Mouse (Mus musculus) liver (tissue): ENCODE data around the gene Carns1.

Source experiments
- DNase-seq: peaks from one replicate; pipeline ENCODE4 v3.0.0-alpha.2; 2020; ENCODE audit warnings: mixed read lengths

Gene Carns1

DNA sequence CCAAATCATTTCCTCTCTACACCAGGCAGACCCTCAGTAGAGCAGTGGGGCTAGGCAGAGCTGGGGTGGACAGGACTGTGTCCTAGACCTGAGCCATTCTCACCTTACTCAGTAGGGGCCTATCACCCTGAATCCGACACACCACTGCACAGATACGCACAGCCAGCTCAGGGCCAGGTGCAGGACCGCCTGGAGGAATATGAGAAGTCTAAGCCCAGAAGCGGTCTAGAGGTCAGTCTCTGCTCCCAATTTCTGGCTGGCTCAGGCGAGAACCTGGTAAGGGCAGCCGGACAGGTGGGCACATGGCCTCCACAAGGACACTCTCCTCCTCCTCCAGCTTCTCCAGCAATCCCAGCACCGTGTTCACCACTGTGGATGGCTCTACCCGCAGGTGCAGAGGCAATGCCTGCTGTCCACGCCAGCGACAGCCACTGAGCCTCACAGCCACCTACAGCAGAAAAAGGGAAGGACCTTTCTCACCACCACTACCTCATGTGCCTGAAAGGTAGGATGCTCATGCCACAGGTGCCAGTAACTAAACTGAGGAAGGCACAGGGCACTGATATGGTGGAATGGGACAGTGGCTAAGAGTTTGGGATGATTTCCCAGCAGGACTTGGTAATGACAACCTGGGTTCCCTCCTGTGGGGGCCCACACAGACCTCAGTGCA is 4.4 kb downstream of the Carns1 start:
- no peak for DNase-seq

DNA sequence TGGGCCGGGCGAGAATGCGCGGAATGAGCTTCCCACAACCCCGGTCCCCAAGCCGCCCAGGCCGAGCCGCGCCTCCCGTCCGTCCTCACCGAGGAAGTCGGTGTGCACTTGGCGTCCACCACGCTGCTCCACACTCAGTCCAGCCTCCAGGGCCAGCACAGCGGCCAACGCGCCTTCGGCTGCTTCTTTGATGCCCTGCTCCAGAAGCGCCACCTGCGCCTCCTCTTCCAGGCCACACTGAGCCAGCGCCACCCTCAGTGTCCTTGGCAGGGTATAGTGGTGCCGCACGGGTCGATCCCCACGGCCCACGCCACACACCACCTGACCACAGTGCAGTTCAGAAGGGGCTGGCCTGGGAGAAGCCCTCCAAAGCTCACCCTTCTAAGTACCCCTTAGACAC is 5.5 kb downstream of the Carns1 start:
- DNase-seq: no peak

DNA sequence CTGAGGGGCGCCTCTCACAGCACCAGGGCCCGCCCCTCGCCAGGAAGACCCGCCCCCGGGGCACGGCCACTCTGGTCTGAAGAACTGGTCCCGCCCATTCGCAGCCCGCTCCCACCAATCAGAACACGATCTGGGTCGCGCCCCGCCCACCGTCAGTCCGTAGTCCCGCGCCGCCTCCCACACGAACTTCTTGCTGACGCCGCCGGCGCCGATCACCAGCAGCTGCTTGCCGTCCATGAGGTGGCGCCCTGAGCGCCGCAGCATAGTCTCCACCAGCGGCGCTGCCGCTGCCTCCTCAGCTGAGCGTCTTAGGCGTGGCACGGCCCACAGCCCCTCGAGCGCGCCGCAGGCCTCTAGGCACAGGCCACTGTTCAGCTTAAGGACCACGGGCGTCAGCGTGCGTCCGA is 5.9 kb downstream of the Carns1 start:
- peak; percentile 100 for DNase-seq

DNA sequence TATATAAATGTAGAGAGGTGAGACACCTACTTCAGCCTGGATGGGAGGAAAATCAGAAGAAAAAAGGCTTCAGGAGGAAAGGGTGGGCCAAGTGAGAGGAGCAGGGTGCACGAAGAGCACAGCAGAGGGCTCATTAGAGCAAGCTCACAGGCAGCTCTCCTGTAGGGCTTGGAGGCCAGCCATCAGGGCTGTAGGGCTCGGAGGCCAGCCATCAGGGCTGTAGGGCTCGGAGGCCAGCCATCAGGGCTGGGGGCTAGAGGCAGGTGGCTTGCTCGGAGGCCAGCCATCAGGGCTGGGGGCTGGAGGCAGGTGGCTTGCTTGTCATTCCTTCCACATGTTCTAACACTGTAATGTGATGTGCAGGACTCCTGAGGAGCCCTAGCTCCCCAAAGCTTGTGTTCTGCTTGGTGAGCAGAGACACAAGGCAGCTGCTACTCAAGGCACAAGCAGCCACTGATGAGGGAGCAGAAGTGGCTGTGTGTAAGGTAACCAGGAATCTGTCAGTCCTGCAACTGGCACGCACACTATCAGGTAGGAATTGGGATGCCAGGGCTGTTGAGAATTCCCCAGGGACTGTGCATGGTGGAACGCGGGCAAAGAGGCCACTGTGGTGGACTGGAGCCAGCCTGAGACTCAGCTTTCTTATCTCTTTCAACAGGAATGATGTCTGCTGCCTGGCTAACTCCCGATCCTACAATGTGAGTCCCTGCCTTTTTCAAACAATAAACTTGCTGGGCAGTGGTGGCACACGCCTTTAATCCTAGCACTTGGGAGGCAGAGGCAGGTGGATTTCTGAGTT is 8.4 kb downstream of the Carns1 start:
- no peak for DNase-seq

DNA sequence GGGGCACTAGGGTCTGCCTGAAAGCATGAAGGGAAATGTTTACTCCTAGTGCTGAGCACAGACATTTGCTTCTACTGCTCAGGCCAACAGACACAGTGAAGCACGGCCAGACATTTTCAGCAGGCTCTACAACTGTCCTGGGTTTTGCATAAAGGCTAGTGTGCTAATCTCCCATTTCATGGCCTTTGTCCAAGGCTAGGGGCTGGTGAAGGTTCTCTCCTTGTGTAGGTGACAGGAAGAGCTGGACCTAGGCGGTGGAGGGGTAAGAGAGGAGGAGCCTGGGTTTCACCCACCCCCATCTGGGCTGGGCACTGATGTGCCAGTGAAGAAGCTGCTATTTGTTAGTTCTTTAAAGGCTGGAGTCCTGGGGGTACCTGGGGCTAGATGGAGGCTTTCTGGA is 10.6 kb downstream of the Carns1 start:
- no peak for DNase-seq

DNA sequence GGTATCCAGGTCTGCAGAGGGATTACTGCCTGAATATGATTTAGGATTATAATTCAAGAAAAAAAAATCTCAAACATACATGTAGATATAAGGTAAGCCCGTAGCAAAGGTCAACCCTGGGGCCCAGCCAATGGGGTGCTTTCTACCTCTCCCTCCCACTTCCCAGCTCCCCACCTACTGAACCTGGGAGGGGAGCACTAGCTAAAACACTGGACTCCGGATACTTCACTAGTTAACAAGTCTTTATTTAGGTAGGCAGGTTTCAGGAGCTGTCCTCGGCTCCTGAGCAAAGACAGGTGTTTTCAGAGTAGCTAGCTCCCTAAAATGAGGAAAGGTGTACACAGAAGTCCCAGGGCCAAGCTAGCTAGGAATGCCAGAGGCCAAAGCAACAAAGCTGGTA is 11.2 kb downstream of the Carns1 start:
- DNase-seq: no peak

DNA sequence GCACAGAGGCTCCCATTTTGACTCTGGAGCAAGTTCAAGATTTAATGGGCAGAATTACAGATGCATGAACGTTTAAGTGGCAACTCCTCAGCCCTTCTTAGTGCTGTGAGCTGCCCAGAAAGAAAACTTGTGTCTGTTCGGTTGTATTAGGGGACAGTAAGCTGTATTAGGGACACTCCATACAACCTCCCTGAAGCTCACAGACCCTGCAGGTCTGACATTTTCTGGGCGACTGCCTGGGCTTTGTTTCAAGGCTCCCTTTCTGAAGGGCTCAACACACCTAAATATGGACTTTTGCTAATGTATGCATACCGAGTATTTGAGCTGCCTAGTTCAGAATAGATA is 11.8 kb downstream of the Carns1 start:
- DNase-seq: no peak

DNA sequence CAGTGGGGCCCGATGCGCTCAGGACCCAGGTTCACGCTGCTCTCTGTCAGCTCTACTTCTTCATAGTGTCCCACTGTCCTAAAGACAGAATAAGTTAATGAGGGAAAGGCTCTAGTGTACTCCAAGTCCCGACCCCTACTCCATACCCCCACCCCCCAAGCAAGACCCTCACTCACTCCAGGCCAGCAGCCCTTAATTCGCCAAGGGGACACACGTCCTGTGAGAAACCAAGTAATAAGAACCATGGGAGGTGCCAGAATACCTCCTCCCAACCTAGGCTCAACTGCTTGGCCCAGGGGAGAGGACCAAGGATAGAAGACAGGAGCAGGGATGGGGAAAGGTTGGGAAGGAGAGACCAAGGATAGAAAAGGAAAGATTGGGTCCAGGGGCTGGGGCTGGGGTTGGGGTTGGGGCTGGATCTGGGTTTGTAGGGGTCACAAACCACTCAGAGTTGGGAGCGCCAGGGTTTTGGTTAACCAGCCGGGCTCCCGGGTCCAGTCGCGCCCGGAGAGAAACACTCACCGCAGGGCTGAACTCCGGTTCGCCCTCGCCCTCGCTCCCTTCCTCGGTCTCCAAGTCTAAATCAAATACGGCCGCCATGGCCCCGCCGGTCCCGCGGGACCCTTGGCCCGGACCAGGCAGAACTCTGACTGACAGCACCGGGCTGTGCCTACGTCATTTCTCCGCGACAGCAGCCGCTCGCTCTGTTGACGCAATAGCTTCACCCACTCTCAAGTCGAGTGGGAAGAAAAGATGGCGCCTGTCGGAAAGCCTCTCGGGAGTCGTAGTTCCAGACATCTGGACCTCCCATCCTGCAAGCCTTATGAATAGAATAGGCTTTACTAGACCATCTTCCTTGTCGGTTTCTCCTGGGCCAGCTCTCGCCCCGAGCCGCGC is 12.4 kb downstream of the Carns1 start, which contains the start of gene Rps6kb2:
Gene Rps6kb2 (minus strand): TSS at position 709 of the 897 bp plus-strand sequence.
- DNase-seq: peak; percentile 94

DNA sequence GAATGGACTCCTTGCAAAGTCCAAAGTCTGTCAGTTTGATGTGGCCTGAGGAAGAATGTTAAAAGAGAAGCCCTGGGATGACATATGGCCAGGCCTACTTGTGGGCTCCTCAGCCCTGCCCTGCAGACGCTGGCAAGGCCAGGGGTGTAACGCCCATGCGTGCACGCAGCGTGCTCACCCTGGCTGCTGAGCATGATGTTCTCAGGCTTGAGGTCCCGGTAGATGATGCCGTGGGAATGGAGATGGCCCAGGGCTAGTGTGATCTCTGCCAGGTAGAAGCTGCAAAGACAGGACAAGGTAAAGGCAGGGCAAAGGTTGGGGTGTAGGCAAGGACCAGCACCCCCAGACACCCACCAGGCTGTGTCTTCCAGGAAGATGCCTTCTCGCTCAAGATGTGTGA is 16.2 kb downstream of the Carns1 start:
- no peak for DNase-seq

DNA sequence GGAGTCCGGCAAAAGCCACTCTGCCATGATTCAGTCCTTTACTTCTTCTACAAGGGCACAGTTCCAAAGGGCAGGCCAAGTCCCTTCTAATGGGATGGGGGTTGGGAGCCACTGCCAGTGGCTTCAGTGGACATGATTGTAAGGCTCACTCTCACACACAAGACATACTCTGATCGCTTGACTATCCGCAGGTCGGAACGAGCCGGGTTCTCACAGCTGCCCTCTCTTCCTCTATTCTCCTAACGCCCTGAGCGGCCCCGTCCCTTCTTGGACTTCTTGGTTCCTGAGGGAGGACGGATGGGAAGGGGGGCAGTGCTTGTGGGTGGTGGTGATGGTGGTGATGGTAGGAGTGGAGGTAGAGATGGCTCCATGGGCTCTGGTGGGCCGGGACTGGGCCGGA is 18.5 kb downstream of the Carns1 start:
- no peak for DNase-seq

DNA sequence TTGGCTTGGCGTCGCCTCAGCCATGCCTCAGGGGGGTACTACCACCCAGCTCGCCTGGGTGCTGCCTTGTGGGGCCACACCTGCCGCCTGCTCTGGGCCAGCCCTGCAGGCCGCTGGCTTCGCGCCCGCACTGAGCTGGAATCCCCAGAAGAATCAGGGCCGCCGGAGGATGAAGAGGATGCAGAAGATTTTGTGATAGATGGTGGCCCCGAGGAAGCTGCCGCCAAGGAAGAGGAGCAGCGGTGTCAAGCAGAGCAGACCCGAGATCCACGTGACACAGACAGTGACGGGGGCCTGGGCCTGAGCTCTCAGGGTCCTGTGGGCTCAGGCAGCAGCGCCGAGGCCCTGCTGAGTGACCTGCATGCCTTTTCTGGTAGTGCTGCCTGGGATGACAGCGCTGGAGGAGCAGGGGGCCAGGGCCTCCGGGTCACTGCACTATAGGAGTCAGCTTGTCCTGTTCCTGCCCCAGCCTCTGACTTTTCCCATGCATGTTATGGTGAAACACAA is 19.2 kb downstream of the Carns1 start:
- DNase-seq: no peak

DNA sequence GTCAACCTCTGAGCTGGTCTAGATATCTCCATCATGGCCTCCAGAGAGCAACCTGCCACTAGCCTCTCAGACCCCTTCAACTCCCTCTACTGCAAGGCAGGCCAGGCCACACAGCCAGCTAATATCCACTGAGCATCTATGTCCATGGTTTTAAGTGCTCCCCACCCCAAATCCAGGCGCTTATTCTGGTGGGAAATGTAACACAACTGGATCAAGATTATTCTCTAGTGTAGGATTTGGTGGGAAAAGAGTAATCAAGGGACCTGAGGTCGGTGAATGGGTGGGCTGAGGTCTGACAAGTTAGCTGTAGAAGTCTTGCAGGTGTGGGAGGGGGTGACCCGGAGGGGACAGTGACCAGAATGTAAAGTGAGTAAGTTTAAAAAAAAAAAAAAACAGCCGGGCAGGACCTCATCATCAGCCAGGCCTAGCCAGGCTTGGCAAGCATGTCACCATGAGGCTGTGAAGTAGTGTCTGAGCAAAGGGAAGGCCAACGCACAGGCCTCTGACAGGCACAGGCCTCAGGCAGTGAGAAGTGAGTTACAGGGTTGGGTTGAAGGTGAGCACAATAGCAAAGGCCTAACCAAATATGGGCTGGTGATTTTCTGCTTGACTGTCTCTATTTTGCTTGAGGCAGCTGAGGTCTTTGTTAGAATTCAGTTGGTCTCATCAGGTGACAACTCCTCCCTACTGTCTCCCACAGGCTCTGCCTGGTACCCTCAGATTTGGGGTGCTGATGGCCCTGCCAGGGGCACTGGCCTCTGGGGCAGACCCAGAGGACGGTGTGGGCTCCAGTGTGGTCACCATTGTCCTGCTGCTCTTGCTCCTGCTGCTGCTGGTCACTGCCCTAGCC is 19.8 kb downstream of the Carns1 start:
- no peak for DNase-seq

DNA sequence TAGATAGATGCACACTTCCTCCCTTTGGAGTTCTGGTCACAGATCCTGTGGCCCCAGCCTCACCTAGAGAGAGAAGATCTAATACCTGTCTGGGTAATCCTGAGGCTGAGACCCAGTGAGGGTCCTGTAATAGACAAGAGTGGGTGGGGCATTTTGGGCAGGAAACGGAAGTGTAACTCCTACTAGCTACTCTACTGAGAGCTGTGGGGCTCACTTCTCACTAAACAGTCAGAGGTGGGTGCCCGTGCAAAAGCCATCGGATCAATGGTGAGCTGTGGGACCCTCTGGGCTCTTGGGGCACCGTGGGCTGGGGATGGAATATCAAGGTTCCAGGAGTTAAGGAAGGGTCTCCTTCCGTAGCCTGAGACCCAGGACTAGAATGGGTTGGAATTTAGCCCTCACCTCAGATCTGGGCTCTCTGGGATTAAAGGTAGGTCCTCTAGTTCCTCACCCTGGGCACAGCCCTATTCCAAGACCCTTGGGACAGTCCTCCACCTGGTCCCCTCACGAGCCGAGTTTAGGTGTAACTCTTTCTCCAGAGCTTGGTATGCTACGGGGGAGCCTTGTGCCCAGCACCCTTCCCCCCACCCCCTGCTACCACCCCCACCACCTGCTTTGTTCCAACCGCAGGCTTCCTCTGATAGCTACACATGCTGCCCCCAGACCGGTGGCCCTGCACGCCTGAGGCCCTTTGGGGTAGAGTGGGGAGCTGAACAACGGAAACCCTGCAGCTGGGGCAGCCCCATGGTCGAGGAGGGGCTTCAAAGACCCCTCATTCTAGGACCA is 20.6 kb downstream of the Carns1 start:
- peak; percentile 37 for DNase-seq

DNA sequence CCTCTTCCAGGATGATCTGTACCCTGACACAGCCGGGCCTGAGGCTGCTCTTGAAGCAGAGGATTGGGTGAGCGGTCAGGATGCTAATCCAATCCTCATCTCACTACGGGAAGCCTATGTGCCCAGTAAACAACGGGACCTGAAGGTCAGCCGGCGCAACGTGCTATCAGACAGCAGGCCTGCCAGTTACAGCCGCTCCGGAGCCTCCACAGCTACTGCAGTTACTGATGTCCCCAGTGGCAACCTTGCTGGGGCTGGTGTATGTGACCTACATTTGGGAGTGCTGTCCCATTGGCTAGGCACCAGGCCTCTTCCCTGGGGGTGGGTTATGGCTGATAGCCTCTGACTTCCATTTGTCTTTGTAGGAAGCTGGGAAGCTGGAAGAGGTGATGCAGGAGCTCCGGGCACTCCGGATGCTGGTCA is 22.0 kb downstream of the Carns1 start, which contains the start of gene Ptprcap:
Gene Ptprcap (plus strand): TSS at position 373 of the 423 bp plus-strand sequence.
- no peak for DNase-seq

DNA sequence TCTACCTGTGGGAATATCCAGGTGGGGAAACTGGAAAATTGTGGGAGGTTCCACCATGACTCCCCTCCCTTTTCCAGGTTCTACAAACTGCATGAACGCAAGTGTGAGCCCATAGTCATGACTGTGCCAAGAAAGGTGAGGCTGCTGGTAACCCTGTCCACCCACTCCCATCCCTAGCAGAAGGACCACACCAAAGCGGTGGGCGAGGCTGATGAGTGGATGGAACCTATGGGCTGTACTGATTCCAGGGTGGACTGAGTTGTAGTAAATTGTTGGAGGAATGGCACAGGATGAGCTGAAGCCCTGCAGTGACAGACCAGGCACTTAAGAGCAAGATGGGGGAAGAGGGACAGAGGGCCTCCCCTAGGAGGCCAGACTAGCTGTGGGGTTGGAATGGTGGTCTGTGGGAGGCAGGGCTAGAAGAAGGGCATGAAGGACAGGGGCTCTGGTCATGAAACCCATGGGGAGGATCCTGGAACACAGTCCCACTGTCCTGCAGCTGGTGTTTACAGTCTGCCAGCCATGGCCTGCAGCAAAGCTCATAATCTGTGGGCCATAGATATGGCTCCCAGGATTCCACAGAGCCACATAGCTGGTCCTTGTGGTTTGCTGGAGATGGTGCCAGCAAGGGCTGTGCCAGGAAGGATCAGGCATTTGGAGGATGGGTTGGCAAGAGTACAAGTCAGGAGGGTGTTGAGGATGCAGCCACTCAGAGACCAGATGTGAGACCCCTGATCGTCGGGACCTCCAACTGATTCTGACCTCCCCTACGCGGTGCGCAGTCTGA is 22.6 kb downstream of the Carns1 start:
- no peak for DNase-seq

DNA sequence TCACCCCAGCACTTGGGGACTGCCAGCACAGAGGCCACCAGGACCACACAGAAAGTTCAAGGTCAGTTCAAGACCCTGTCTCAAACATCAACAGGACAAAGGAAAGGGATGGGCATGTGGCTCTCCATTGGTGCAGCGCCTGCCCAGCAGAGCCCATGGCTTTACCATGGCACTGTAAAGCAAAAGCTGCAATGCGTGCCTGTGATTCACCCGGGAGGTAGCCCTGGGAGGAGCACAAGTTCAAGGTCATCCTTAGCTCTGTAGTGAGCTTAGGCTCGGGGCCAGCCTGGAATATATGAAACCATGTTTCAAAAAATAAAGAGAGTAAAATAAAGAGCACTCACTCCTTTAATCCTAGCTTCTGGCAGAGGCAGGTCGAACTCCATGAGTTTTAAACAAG is 23.4 kb downstream of the Carns1 start:
- DNase-seq: no peak

DNA sequence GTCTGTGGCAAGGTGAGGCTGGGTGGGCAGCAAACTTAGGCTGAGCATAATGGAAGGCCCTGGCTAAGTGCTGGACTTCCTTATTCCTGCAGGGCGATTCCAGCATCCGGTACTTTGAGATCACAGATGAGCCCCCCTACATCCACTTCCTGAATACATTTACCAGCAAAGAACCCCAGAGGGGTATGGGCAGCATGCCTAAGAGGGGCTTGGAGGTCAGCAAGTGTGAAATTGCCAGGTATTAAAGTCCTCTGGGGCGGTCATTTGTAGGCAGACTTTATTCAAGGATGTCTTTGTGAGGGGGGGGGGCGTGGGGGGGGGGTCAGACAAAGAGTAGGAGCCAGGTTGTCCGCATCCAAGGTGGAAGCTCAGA is 23.8 kb downstream of the Carns1 start:
- DNase-seq: no peak

DNA sequence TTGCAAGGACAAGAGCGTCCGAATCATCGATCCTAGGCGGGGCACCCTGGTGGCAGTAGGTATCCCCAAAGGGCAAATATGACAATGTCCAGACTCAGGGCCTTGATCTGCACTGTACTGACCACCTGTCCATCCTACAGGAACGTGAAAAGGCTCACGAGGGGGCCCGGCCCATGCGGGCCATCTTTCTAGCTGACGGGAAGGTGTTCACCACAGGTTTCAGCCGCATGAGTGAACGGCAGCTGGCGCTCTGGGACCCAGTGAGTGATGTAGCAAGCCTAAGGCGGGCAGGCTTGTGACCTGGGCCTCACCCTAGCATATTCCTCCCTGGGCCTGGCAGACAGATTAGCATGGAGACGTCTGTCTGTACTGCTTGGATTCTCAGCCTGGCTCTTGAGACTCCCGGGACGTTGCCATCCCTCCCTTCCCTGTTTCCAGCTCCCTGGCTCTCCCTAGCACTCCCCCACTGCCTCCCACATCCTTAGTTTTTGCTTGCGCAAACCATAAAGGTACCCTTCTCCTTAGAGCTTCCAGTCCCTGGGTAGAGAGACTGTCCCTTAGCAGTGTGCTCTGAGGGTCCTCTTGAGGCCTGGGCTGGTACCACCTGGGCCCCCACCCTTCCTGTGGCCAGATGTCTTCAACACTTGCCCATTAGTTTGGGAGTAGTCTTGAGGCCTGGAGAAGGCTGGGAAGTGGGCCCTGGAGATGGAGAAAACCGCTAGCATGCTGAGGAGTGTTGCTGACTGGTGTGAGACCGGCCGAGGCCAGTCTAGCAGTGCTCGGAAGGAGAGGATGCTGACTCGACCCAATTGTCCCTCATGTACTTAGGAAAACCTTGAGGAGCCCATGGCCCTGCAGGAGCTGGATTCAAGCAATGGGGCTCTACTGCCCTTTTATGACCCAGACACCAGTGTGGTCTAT is 24.5 kb downstream of the Carns1 start:
- no peak for DNase-seq

DNA sequence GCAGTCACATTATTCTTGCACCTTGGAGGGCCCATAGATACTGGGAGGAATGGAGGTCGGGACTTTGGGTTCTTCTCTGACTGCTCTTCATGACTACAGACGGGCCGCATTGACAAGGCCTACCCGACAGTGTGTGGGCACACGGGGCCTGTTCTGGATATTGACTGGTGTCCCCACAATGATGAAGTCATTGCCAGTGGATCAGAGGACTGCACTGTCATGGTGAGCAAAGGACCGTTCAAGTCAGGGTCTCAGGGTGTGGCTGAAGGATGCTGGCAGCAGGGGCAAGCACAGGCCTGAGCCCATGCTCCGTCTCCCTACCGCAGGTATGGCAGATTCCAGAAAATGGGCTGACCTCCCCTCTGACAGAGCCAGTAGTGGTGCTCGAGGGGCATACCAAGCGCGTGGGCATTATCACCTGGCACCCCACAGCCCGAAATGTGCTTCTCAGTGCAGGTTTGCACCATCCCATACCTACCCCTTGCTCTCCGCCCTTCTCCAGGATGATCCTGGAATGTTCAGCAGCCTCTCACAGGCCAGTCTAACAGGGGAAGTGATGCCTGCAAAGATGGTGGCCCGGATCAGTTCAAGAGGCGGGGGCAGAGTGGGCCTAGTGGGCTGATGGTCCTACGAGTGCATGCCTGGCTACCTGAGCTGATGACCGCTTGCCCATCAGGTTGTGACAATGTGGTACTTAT is 25.4 kb downstream of the Carns1 start:
- no peak for DNase-seq
